Mouse (Mus musculus): ENCODE measurements around the gene Rbp4.
A peak's percentile ranks its signal among the peaks of the same experiment; 100 is the strongest.

The Rbp4 gene

GRCm38 (mm10) chr19:38125219-38125610 lies at the start of gene Rbp4:
Gene Rbp4, minus strand, starts transcription at chr19:38125281.
- DNase-seq (ENCODE audit: low spot score in 2 of 2), result no peak

GRCm38 (mm10) chr19:38164633-38165032 lies 39.6 kb upstream of the Rbp4 start:
- no peak for DNase-seq (ENCODE audit: low spot score in 2 of 2)

- DNase-seq (ENCODE audit: low spot score in 2 of 2), result no peak
Observed at GRCm38 (mm10) chr19:38161648-38162354, 36.7 kb upstream of the Rbp4 start.

GRCm38 (mm10) chr19:38156243-38156642 lies 31.2 kb upstream of the Rbp4 start:
- DNase-seq (ENCODE audit: low spot score in 2 of 2), result no peak

- no peak for DNase-seq (ENCODE audit: low spot score in 2 of 2)
Observed at GRCm38 (mm10) chr19:38143540-38144271, 18.6 kb upstream of the Rbp4 start.

GRCm38 (mm10) chr19:38134806-38135205 lies 9.7 kb upstream of the Rbp4 start:
- no peak for DNase-seq (ENCODE audit: low spot score in 2 of 2)

GRCm38 (mm10) chr19:38133986-38134385 lies 8.9 kb upstream of the Rbp4 start:
- DNase-seq (ENCODE audit: low spot score in 2 of 2), result no peak

GRCm38 (mm10) chr19:38132481-38132880 lies 7.4 kb upstream of the Rbp4 start, which contains the start of gene Pde6c:
Gene Pde6c, plus strand, starts transcription at chr19:38132781.
- DNase-seq (ENCODE audit: low spot score in 2 of 2), result no peak

GRCm38 (mm10) chr19:38126656-38127055 lies 1.6 kb upstream of the Rbp4 start:
- DNase-seq (ENCODE audit: low spot score in 2 of 2), result no peak

- peak in 1 of 2 experiments; percentile 30 for DNase-seq (ENCODE audit: low spot score in 2 of 2)
Observed at GRCm38 (mm10) chr19:38124401-38125218, 471 bp downstream of the Rbp4 start.

- DNase-seq (ENCODE audit: low spot score in 2 of 2), result no peak
Observed at GRCm38 (mm10) chr19:38123921-38124320, 1.2 kb downstream of the Rbp4 start.

- no peak for DNase-seq (ENCODE audit: low spot score in 2 of 2)
Observed at GRCm38 (mm10) chr19:38120123-38120760, 4.8 kb downstream of the Rbp4 start.

- DNase-seq (ENCODE audit: low spot score in 2 of 2), result no peak
Observed at GRCm38 (mm10) chr19:38114834-38115491, 10.1 kb downstream of the Rbp4 start.

- DNase-seq (ENCODE audit: low spot score in 2 of 2), result no peak
Observed at GRCm38 (mm10) chr19:38112575-38112974, 12.5 kb downstream of the Rbp4 start.

GRCm38 (mm10) chr19:38111056-38111455 lies 14.0 kb downstream of the Rbp4 start:
- DNase-seq (ENCODE audit: low spot score in 2 of 2), result no peak

- no peak for DNase-seq (ENCODE audit: low spot score in 2 of 2)
Observed at GRCm38 (mm10) chr19:38109506-38110242, 15.4 kb downstream of the Rbp4 start.

GRCm38 (mm10) chr19:38107871-38108270 lies 17.2 kb downstream of the Rbp4 start:
- no peak for DNase-seq (ENCODE audit: low spot score in 2 of 2)

- peak in 1 of 2 experiments; percentile 5 for DNase-seq (ENCODE audit: low spot score in 2 of 2)
Observed at GRCm38 (mm10) chr19:38096858-38097758, 28.0 kb downstream of the Rbp4 start, which contains the start of gene Ffar4. Gene Ffar4, plus strand, starts transcription at chr19:38097071.

GRCm38 (mm10) chr19:38096231-38096630 lies 28.9 kb downstream of the Rbp4 start:
- DNase-seq (ENCODE audit: low spot score in 2 of 2), result no peak

All from cerebellum, postnatal 4 days (tissue).